Mouse (Mus musculus) liver, postnatal 0 days (tissue): ENCODE results near the gene Dusp10.

Source experiments
- CTCF ChIP-seq: sonication (generic); IDR thresholded peaks from 2 replicates; pipeline ENCODE4 v1.5.1; 2016; ENCODE audit warnings: antibody characterized with exemption, low read depth
- EP300 ChIP-seq: IDR thresholded peaks from 2 replicates; pipeline ENCODE4 v1.6.1; 2016; ENCODE audit warnings: antibody characterized with exemption, low read depth, mild to moderate bottlenecking

DNA sequence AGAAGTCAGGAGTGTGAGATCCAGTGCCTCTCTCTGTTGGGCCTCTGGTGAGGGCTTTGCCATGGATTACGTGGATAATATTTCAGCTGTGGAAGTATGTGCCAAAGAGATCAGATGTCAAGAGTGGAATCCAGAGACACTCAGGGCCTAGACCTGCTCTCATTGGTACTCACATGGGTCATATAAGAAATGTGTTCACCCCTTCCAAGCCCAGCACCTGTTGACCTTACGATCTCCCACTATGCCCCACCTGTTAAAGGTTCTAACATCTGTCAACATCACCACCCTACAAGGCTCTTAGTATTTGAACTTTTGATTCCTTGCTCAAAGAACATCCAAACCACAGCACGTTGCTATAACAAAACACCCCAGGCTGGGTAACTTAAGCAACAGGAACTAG, 46.7 kb downstream of the Dusp10 start:
- TF ChIP-seq CTCF (no peak), EP300 (no peak)
